Mouse (Mus musculus): ENCODE results near the gene Gmppb. TPM values are rescaled to one million over a fixed set of nuclear protein-coding genes. Genes with fewer than 3 reads are reported as not detected.

Gmppb gene
- total RNA-seq, 2 experiments from 2014 or later, result 4.7 to 8.3 TPM

DNA sequence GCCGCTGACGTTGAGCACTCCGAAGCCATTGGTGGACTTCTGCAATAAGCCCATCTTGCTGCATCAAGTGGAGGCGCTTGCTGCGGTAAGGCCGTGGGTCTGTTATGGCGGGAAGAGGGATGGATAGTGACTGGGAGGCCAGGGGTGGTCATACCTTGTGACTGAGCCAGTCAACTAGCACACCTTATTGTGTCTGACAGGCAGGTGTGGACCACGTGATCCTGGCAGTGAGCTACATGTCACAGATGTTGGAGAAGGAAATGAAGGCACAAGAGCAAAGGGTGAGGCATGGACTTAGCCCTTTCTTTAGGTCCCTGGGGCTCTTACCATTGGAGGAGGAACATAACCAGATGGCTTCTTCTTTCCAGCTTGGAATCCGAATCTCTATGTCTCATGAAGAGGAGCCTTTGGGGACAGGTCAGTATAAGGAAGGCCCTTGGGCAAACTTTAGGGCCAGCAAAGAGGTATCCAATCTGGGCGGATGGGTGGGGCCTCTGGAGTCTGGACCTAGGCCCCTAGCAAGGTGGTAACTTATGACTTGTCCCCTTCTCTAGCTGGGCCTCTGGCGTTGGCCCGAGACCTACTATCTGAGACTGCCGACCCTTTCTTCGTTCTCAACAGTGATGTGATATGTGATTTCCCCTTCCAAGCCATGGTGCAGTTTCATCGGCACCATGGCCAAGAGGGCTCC is 664 bp downstream of the Gmppb start:
- intact Hi-C loops (cut with DNase I; ENCODE audit: low total_unique reads), result no loop called here
- DNase-seq, result no peak

DNA sequence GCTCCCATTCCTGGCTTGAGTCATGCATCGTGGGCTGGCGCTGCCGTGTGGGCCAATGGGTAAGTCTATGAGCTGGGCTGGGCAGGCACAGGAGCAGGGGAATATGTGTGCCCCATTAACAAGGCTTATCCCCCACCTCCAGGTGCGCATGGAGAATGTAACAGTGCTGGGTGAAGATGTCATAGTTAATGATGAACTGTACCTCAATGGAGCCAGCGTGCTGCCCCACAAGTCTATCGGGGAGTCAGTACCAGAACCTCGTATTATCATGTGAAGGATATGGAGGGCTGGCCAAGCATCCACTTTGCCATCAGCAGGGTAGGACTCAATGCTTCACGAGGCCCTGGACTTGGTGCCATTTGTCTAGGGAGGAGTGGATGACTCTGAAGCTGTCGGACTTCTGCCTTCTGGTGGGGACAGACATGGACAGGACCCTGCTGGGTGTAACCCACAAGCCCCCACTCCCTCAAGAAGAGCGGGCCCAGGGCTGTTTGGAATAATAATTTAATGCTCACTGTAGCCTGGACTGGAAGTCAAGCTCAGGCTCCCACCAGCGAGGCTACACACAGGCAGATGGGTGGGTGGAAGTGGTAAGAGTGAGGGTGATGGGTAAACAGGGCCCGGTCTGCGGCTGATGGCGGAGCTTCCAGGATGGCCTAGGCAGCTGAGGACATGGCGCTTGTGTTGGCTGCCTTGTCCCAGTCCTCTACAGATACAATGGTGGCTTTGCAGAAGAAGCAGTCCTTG is 2.3 kb downstream of the Gmppb start:
- no peak for DNase-seq
- intact Hi-C loops (cut with DNase I; ENCODE audit: low total_unique reads), result no loop called here

DNA sequence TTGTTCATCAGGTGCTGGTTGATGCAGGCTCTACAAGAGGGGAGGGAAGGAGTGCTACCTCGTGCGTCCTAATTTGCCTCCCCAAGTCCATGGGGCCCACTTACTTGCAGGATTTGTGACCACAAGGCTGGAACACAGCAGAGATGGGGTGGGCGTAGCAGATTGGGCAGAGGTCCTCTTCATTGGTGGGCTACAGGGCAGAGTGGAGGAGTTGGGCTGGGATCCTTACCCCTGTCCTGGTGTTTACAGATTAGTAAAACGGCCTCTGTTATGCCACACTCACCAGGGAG is 2.8 kb downstream of the Gmppb start:
- DNase-seq, result no peak
- intact Hi-C loops (cut with DNase I; ENCODE audit: low total_unique reads), result no loop called here

DNA sequence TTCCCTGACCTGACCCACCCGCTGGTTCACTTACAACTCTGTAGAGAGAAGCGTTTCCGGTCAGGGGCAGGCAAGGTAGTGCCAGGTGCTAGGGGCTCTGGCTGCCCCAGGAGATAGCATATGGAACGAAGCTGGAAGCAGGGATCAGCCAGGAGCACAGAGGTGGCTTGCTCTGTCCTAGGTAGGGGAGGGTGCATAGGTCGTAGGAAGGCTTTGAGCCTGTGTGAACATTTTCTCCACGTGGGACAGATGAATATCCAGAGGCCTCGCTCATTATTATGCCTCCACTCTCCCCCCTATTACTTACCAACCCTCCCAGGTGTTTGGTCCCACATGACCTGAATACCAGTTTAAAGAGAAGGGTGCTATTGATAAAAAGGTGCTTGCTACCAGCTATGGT is 3.4 kb downstream of the Gmppb start:
- intact Hi-C loops (cut with DNase I; ENCODE audit: low total_unique reads), result no loop called here
- no peak for DNase-seq

DNA sequence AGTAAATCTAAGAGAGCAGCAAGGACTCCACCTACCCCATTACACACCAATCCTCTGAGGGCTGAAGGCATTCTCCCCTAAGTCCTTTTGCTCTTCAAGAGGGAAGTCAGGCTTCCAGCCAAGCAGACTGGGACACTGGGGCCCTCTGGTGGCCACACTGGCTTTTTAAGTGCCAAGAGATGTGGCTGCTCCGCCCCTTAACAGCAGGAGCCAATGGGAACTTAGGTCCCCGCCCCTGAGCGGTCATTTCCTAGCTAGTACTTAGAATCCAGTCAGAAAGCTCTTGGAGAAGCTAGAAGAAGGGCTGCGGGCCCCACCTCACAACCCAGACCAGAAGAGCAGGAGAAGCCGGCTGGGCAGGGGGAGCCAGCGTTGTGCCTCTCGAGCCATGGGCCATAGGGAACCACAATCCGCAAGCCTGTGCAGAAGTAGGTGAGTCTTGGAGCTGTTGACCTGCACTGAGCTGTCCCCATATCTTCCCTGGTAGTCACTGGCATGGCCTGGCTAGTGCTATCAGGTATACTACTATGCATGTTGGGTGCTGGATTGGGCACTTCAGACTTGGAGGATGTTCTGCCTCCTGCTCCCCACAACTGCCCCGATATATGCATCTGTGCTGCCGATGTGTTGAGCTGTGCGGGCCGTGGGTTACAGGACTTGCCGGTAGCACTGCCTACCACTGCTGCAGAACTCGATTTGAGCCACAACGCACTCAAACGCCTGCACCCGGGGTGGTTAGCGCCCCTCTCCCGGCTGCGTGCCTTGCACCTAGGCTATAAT is 4.0 kb downstream of the Gmppb start, which contains the start of gene Amigo3:
Amigo3 (plus strand) TSS at position 275 of the 780 bp plus-strand sequence.
- peak; percentile 95 for DNase-seq
- intact Hi-C loops (cut with DNase I; ENCODE audit: low total_unique reads), result no loop called here

DNA sequence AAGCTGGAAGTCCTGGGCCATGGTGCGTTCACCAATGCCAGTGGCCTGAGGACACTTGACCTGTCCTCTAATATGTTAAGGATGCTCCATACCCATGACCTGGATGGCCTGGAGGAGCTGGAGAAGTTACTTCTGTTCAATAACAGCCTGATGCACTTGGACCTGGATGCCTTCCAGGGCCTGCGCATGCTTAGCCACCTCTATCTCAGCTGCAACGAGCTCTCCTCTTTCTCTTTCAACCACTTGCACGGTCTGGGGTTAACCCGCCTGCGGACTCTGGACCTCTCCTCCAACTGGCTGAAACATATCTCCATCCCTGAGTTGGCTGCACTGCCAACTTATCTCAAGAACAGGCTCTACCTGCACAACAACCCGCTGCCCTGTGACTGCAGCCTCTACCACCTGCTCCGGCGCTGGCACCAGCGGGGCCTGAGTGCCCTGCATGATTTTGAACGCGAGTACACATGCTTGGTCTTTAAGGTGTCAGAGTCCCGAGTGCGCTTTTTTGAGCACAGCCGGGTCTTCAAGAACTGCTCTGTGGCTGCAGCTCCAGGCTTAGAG is 4.7 kb downstream of the Gmppb start:
- no peak for DNase-seq
- intact Hi-C loops (cut with DNase I; ENCODE audit: low total_unique reads), result no loop called here

DNA sequence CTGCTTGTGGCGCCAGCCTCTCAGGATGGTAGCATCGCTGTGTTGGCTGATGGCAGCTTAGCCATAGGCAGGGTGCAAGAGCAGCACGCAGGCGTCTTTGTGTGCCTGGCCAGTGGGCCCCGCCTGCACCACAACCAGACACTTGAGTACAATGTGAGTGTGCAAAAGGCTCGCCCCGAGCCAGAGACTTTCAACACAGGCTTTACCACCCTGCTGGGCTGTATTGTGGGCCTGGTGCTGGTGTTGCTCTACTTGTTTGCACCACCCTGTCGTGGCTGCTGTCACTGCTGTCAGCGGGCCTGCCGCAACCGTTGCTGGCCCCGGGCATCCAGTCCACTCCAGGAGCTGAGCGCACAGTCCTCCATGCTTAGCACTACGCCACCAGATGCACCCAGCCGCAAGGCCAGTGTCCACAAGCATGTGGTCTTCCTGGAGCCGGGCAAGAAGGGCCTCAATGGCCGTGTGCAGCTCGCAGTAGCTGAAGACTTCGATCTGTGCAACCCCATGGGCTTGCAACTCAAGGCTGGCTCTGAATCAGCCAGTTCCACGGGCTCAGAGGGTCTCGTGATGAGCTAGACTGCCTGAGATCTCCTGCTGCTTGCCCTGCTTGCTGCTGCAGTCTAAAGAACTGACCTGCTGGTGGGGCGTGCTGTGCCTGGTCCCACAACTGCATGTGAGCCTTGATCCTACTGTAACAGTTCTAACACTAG is 5.4 kb downstream of the Gmppb start:
- intact Hi-C loops (cut with DNase I; ENCODE audit: low total_unique reads), result no loop called here
- no peak for DNase-seq

DNA sequence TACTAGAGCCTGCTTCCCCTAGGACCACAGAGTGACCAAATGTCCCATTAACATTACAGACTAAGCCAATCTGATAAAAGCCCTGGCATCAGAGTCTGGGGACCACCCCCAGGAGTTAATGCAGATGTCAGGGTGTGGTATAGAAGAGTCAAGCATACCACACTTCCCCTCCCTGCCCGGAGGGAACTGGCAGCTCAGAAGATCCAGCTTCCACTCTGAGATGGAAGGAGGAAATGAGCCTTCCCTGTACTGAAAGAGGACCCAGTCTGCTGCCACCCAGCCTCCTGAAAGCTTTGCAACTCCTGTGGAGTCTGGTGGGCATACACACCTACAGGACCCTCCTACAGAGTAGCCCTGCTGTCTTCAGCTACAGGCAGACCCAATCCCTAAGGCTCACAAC is 6.0 kb downstream of the Gmppb start:
- intact Hi-C loops (cut with DNase I; ENCODE audit: low total_unique reads), result no loop called here
- no peak for DNase-seq

DNA sequence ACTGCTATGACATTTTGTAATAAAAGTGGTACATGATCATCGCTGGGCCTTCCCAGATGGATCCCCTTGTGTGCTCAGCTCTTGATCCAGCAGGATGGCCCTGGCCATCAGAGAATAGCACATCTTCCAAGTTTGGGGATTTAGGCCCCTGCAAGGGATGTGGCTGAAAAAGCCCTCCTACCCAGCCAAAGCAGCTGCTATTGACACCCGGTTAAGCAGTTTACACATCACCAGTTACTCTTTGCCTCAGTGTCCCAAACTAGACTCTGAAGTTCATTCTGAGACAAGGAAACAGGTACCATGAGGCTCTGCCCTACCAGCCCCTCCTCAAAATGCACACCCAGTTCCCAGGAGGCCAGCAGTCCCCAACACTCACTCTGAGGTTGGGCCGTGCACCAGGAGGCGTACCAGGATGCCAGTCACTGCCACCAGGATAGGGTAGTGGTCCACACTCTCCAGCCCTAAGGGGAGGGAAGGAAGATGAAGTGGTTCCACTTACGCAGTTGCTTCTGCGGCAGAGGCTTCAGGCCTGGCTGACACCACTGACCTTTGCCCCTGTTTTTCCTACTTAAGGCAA is 6.7 kb downstream of the Gmppb start:
- DNase-seq, result no peak
- intact Hi-C loops (cut with DNase I; ENCODE audit: low total_unique reads), result no loop called here

DNA sequence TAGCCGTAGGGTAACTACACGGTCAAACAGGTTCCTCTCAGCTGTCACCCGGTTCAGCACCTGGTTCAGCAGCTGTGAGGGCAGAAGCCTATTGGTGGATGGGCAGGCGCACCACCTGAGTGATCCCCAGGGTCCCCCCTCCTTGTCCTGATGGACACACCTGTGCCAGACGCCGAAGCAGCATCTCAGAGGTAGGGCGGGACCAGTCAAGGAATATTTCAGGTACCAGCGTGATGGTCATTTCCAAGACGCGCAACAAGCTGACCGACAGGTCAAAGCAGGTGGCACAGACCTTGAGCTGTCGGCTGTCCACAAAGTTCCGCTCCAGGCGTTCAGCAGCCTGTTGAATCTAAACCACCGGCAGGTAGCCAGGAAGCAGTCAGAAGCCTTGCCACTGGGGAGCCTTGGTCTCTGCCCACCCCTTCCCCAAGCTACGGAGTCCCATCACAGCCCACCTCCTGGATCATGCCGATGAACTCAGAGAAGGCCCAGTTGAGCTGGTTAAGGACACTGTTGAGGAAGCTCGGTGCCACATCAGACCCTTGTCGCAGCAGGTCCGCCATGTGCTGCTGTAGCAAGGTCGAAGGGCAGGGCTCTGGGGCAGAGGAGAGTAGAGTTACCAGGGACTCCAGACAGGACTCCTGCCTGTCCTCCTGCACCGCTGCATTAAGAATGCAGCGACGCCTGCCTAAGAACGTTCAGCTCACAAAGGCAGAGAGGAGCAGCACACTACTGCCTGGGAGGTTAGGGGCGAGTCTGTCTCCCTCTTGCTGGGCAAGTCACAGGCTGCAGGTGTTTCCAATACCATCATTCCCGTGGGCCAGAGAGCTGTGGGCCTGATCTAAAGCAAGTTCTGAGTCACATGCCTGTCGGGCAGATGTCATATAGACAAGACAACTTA is 7.6 kb downstream of the Gmppb start:
- intact Hi-C loops (cut with DNase I; ENCODE audit: low total_unique reads), result no loop called here
- no peak for DNase-seq

DNA sequence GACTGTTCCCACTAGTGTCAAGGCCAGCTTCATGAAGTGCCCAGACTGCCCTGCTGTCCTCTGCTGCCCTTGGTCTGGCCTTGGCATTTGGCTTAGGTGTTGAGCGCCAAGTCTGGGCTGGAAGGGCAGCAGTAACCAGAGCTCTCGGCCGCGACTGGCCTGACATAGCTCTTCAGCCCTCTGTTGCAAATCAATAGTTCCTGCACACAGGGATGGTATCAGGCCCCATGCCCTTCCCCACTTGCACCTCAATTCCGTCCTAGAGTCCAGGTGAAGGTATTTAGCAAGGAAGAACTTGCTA is 8.2 kb downstream of the Gmppb start:
- intact Hi-C loops (cut with DNase I; ENCODE audit: low total_unique reads), result no loop called here
- DNase-seq, result peak; percentile 71

DNA sequence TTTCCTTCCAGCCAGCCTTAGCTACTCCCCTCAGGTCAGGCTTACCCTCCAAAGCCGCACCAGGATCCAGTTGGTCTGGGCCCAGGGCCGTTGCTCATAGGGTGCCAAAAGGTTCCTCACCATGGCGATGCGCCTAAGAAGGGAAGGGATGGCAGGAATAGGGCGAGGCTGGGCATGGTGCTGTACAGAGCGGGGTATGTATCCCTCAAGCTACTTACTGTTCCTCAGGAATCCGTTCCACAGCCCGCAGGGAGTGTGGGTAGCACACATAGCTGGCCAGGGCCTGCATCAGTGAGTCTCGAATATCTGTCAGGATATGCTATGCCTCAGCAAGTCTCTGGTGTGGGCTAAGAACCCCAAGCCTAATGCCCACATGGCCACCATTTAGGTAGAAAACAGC is 9.2 kb downstream of the Gmppb start:
- peak; percentile 12 for DNase-seq
- intact Hi-C loops (cut with DNase I; ENCODE audit: low total_unique reads), result no loop called here

DNA sequence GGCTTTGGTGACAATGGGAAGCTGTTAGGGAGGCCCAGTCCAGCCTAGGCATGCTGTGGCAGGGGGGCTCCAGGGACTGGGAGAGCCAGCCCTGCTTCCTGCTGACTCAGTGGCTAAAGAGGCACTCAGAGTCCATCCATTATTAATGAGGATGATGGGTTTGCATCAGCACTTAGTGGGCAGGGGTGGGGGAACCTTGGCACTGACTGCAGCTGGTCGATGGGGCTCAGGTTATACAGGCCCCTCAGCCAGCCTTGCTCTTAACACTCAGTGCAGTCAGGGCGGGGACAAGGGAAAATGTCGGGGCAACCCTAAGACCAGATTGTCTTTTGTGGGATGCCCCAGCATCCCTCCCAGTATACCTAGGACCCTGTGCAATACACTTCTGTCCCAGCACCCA is 13.1 kb downstream of the Gmppb start:
- intact Hi-C loops (cut with DNase I; ENCODE audit: low total_unique reads), result loop anchor here (5.0 kb wide), 1 partner anchor 95 kb away; no protein-coding TSS in a partner anchor

DNA sequence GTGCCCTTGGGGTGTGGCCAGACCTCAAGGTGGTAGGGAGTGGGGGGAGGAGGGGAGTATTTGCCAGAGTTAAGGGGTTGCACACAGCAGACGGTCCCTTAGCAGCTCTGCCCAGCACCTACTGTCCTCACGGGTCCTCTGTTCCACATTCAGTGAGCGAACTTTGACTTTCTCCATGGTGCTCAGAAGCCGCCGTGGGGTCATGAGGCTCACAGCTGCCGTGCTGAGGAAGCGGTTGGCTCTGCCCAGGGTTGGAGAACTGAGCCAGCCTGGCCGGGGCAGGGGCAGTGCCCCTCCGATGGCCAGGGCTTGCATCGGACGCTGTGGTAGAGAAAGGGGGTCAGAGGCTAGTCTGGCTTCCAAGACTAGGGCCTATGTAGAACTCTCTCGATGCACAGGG is 14.3 kb downstream of the Gmppb start:
- DNase-seq, result no peak
- intact Hi-C loops (cut with DNase I; ENCODE audit: low total_unique reads), result loop anchor here (5.0 kb wide), 1 partner anchor 96 kb away; no protein-coding TSS in a partner anchor

More for the DNA sequence above, 13.1 kb downstream of the Gmppb start:
- no peak for DNase-seq

DNA sequence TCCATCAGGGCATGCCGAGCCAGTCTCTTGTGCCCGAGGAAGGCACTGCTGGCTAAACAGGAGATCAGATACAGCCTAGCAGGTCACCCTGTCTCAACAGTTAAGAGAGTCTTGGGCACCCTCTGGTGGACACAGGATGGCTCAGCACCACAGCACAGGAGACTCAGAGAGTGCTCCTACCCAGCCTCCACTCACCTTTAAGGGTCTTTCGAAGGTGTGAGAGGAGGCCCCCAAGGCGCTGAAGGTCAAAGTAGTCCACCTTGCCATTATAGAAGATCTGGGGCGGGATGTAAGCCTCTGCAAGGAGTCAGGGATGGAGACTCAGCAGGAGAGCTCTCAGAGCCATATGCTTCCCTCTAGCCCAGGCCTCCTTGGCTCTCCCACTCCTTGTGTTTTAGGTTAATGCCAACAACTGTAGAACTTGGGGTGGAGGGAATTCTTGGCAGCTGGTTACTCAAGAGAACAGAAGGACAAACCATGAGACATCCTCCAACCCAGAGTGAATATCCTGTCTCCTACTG is 16.5 kb downstream of the Gmppb start:
- peak; percentile 71 for DNase-seq
- intact Hi-C loops (cut with DNase I; ENCODE audit: low total_unique reads), result loop anchor here (5.0 kb wide), 1 partner anchor 163 kb away; no protein-coding TSS in a partner anchor

DNA sequence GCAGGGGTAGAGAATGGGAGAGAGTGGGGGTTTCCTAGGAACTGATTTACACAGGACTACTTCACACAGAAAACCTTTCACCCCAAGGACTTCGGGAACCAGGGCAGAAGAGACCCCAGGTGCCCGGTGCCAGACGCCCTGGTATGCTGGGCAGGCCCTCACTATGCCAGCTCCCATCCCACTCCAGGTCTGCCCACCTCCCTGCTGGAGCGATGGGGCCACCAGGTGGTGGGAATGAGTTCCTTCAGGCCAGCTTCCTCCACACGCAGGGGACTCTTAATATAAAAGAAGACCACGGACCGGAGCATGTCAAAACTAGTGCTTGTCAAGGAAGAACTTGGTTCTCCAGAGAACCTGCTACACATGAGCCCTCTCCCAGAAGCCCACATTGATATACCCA is 18.2 kb downstream of the Gmppb start:
- intact Hi-C loops (cut with DNase I; ENCODE audit: low total_unique reads), result loop anchor here (5.0 kb wide), 1 partner anchor 165 kb away; no protein-coding TSS in a partner anchor
- no peak for DNase-seq

DNA sequence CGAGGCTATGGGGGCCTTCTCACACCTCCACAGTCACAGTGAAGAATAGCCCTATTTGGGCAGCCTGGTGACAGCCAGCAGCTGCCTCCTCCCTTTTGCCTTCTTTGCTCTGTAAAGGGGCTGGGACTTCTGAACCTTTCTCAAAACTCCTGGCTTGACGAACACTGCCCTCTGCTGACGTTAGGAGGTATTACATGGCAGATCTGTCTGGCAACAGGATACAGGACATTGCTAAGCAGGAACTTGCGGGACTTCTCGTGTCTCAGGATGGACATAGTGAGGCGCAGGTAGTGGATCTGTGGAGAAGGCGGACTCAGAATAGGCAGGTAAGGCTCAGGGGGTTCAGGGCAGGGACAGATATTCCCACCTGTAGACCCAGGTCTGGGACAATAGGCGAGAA is 18.9 kb downstream of the Gmppb start:
- DNase-seq, result peak; percentile 78
- intact Hi-C loops (cut with DNase I; ENCODE audit: low total_unique reads), result loop anchor here (5.0 kb wide), 1 partner anchor 166 kb away; no protein-coding TSS in a partner anchor

DNA sequence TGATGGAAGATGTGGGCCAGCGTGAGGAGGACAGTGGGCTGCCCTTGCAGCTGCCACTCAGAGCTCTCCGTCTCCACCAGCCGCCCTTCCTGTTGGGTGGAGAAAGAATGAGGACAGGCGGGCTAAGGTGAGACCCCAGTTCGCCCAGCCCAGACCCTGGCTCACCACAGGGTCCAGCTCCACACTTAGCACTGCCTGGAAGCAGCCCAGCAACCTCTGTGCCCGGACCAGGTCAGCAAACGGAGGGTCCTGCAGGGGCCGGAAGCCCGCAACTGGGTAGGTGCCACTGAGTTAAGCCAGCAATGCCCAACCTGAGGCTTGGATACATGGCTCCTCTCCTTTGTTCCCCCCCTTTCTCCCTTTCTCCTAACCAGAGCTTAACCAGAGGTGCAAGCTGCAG is 20.0 kb downstream of the Gmppb start:
- intact Hi-C loops (cut with DNase I; ENCODE audit: low total_unique reads), result loop anchor here (5.0 kb wide), 1 partner anchor 167 kb away; no protein-coding TSS in a partner anchor
- DNase-seq, result no peak
